Mouse (Mus musculus) midbrain, embryonic 16.5 days (tissue): ENCODE results near the gene Eaf2. TPM values are rescaled to one million over a fixed set of nuclear protein-coding genes. Genes with fewer than 3 reads are reported as not detected.

Source experiments
- ATAC-seq: fragments of 200-750 bp; cut with Nextera tagmentation; 2 replicates; pipeline ENCODE4 v1.8.0; 2017; ENCODE audit warnings: moderate TSS enrichment
- H3K27ac ChIP-seq: fragments of 300-500 bp; sonication (generic); 2 replicates; pipeline ENCODE4 v1.5.1; 2014; ENCODE audit warnings: mild to moderate bottlenecking, low read length, mixed read lengths
- H3K27me3 ChIP-seq: fragments of 300-500 bp; sonication (generic); 2 replicates; pipeline ENCODE4 v1.6.1; 2014; ENCODE audit warnings: low read depth, low read length, mixed read lengths; ENCODE audit not compliant: control insufficient read depth, insufficient read depth
- H3K36me3 ChIP-seq: fragments of 300-500 bp; sonication (generic); 2 replicates; pipeline ENCODE4 v1.6.1; 2014; ENCODE audit warnings: mild to moderate bottlenecking, low read length, moderate library complexity, mixed read lengths; ENCODE audit not compliant: control insufficient read depth, insufficient read depth
- H3K4me1 ChIP-seq: fragments of 300-500 bp; sonication (generic); 2 replicates; pipeline ENCODE4 v1.6.1; 2014; ENCODE audit warnings: mild to moderate bottlenecking, low read length, mixed read lengths; ENCODE audit not compliant: control insufficient read depth, insufficient read depth
- H3K4me2 ChIP-seq: fragments of 300-500 bp; sonication (generic); 2 replicates; pipeline ENCODE4 v1.6.1; 2014; ENCODE audit warnings: mild to moderate bottlenecking, low read length, mixed read lengths
- H3K4me3 ChIP-seq: fragments of 300-500 bp; sonication (generic); 2 replicates; pipeline ENCODE4 v1.5.1; 2014; ENCODE audit warnings: low read depth, mild to moderate bottlenecking, low read length, moderate library complexity, mixed read lengths
- H3K9ac ChIP-seq: fragments of 300-500 bp; sonication (generic); 2 replicates; pipeline ENCODE4 v1.6.1; 2014; ENCODE audit warnings: low read depth, low read length, mixed read lengths
- H3K9me3 ChIP-seq: fragments of 300-500 bp; sonication (generic); replicated peaks from 2 replicates; pipeline ENCODE4 v1.6.1; 2014; ENCODE audit warnings: mild to moderate bottlenecking, low read length, mixed read lengths; ENCODE audit not compliant: control insufficient read depth, poor library complexity, severe bottlenecking
- WGBS: fragments of 180-500 bp; shearing (Covaris S2); extraction: QIAGEN DNeasy Blood & Tissue Kit; methylation state at CpG from one replicate; pipeline ENCODE4 v1.1.7; 2014; 5-methylcytosine and 5-hydroxymethylcytosine counted together
- microRNA-seq: library from miRNA; unstranded; fragments of <30 nt; microRNA quantifications from one replicate; pipeline ENCODE4, GENCODE M21; 2017
- polyA plus RNA-seq: library from polyadenylated mRNA; unstranded; fragments of >200 nt; fragmentation: Nextera tagmentation; extraction: Ambion mirVana; gene quantifications from 2 replicates; pipeline ENCODE4 v1.2.1, GENCODE M21; 2015

Eaf2 gene
- polyA plus RNA-seq, 1 experiment from 2014 or later: 0.72 TPM

DNA sequence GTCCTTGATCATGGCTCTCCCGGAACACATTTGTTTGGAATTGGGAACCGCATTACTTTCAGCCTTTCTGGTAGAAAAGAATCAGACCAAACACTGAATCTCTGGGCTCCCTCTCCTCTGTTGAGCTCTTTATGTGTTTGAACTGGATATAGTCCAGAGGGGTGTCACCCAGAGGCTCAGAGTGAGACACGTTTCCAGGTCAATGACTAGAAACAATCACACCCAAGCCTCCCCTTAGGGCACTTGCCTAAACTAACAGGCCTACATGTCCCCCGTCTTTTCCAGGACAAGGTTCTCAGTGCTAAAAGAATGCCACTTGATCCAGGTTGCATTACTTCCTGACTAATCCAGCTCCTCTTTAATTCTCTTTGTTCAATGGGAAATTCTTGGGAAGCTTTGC is 104.0 kb downstream of the Eaf2 start:
- no peaks in the 10 kb centered on the region for H3K4me1 ChIP-seq
- H3K36me3 ChIP-seq: no peaks in the 10 kb centered on the region
- no peak overlapping the region for H3K4me3 ChIP-seq
- no peak for ATAC-seq
- no peaks in the 10 kb centered on the region for H3K9me3 ChIP-seq
- no peak overlapping the region for H3K27ac ChIP-seq
- H3K4me2 ChIP-seq: no peak overlapping the region
- no peaks in the 10 kb centered on the region for H3K27me3 ChIP-seq
- WGBS: 38% methylated on average over 4 of the region's 4 CpGs
- H3K9ac ChIP-seq: no peak overlapping the region

DNA sequence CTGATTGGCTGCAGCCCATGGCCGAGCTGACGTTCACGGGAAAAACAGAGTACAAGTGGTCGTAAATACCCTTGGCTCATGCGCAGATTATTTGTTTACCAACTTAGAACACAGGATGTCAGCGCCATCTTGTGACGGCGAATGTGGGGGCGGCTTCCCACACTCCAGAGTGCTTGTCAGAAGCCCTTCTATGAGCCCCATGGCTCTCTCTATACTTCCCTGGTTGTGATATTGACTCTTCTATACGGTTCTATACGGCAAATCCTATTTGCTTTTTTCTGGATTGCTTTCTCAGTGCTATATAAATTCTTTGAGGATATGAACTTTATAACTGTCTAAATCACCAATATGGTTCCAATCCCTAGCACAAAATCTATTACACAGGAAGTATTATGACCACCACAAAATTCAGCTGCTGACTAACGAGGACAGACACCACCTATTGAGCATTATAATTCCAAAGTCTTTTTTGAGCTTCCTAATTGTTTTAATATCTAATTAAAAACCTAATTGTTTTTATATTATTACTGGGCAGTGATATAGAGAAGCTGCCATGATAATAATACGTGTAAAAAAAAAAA is 104.5 kb downstream of the Eaf2 start:
- Histone ChIP-seq H3K9me3 (no peaks in the 10 kb centered on the region), H3K36me3 (no peaks in the 10 kb centered on the region), H3K4me3 (no peak overlapping the region), H3K4me2 (no peak overlapping the region), H3K9ac (no peak overlapping the region), H3K27ac (no peak overlapping the region), H3K27me3 (no peaks in the 10 kb centered on the region), H3K4me1 (no peaks in the 10 kb centered on the region)
- ATAC-seq: no peak
- WGBS: 76% methylated on average over 8 of the region's 13 CpGs

DNA sequence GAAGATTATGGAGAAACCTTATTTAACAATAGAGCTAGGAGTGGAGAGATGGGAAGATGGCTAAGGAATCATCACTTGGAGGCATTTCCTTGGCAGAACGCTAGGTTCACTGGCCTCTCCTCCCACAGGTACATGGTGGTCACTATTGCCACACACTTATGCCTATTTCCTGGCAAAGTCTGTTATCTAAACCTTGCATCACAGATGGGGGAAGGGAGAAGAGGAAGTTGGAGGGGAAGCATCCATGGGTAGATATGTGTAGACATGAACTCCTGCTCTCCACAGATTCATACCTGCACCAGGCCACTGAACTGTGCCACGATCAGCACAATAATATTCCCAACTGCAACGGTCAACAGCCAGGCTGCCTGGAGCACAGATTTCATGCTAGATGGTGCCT is 122.8 kb downstream of the Eaf2 start:
- Histone ChIP-seq H3K4me2 (no peak overlapping the region), H3K36me3 (no peaks in the 10 kb centered on the region), H3K27ac (no peak overlapping the region), H3K9ac (no peak overlapping the region), H3K9me3 (no peaks in the 10 kb centered on the region), H3K4me3 (no peak overlapping the region), H3K27me3 (no peaks in the 10 kb centered on the region), H3K4me1 (no peaks in the 10 kb centered on the region)
- 91% methylated on average over 3 of the region's 3 CpGs for WGBS
- no peak for ATAC-seq

DNA sequence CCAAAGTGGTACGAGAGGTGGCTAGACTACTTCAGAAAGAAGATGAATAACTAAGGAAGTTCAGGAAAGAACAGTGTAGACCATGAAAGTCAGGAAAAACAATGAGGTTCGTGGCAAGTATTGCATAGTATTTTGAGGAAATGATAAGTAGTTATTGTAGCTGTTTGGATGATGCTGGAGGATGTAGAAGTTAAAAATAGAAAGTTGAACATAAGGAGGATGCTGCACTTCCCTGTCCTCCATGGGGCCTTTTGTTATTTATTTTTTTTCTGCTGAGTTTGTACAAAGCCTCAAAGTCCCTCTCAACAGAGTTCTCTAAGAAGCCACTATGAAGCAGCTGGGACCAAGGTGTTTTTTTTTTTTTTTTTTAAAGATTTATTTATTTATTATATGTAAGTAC is 127.0 kb downstream of the Eaf2 start:
- Histone ChIP-seq H3K9me3 (no peaks in the 10 kb centered on the region), H3K4me1 (no peaks in the 10 kb centered on the region), H3K9ac (no peak overlapping the region), H3K27me3 (no peaks in the 10 kb centered on the region), H3K4me3 (no peak overlapping the region), H3K4me2 (no peak overlapping the region), H3K27ac (no peak overlapping the region), H3K36me3 (no peaks in the 10 kb centered on the region)
- no peak for ATAC-seq
- WGBS: 68% methylated on average over 2 of the region's 2 CpGs

DNA sequence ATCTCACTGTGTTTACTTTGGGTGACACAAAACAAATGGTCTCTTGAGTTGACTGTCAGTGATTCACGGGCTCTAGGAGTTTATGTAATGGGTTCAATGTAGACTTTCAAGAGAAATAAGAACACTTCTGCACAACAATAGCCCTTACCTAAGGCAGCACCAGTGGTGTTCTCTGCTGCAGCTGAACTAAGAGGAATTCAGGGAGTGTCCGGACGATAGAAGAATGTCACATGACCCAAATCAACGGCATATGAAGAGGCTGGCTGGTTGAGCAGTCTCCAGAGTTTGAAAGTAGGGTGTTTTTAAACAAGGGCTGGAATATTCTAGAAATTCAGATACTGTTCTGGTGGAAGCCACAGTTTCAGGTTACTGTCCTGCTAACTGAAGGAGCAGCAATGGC is 127.7 kb downstream of the Eaf2 start:
- WGBS: 83% methylated on average over 4 of the region's 4 CpGs
- H3K9ac ChIP-seq: no peak overlapping the region
- ATAC-seq: no peak

DNA sequence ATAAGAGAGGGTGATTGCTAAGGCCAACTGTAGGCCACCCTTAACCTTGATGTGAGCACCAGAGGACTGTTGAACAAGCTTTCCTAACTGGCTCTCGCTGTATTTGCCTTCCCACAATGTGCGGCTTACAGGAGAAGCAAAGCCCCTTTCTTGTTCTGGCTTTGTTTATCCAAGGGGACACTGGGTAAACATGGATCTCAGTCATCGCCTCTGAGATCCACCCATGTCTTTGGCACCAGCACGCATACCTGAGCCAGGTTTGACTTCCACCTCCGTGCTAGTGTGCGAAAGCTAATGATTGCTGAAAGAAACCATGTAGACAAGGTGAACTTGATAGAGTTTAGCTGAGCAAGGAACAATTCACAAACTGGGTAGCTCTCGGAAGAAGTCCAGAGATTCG is 131.2 kb downstream of the Eaf2 start:
- Histone ChIP-seq H3K4me2 (no peak overlapping the region), H3K27ac (no peak overlapping the region), H3K27me3 (no peaks in the 10 kb centered on the region), H3K9ac (no peak overlapping the region), H3K36me3 (no peaks in the 10 kb centered on the region), H3K4me3 (no peak overlapping the region), H3K4me1 (no peaks in the 10 kb centered on the region), H3K9me3 (no peaks in the 10 kb centered on the region)
- ATAC-seq: no peak
- 91% methylated on average over 8 of the region's 8 CpGs for WGBS

More for the DNA sequence above, 127.7 kb downstream of the Eaf2 start:
- Histone ChIP-seq H3K27me3 (no peaks in the 10 kb centered on the region), H3K4me1 (no peaks in the 10 kb centered on the region), H3K36me3 (no peaks in the 10 kb centered on the region), H3K4me2 (no peak overlapping the region), H3K27ac (no peak overlapping the region), H3K4me3 (no peak overlapping the region), H3K9me3 (no peaks in the 10 kb centered on the region)

Small RNA genes within 50 kb of the gene (microRNA-seq; reads per million reads assigned to microRNA genes)
- gene Gm22617: not detected

Other genes with a start within 250 kb of the Eaf2 start
- 1.1 and 1.7 TPM in 2 replicates for gene Cd86, start 208.9 kb downstream of the Eaf2 start, polyA plus RNA-seq
- gene Ildr1, start 181.0 kb downstream of the Eaf2 start, polyA plus RNA-seq: 0.48 and 0.64 TPM in 2 replicates
- 8.8 and 12.5 TPM in 2 replicates for gene Slc15a2, start 90.0 kb downstream of the Eaf2 start, polyA plus RNA-seq
- gene Iqcb1, start 46.6 kb downstream of the Eaf2 start, polyA plus RNA-seq: 60.6 and 65.1 TPM in 2 replicates
- gene Golgb1, start 137 bp upstream of the Eaf2 start, polyA plus RNA-seq: 75.2 and 81.9 TPM in 2 replicates
- gene Hcls1, start 60.0 kb upstream of the Eaf2 start, polyA plus RNA-seq: 1.8 and 2.5 TPM in 2 replicates
- gene Fbxo40, start 115.5 kb upstream of the Eaf2 start, polyA plus RNA-seq: 0.04 TPM in 1 of 2 replicates, not detected in the other
- 2.3 and 2.9 TPM in 2 replicates for gene Polq, start 136.8 kb upstream of the Eaf2 start, polyA plus RNA-seq